Mouse (Mus musculus): ENCODE results near the gene Pola1. TPM values are rescaled to one million over a fixed set of nuclear protein-coding genes. Genes with fewer than 3 reads are reported as not detected.
A peak's percentile ranks its signal among the peaks of the same experiment; 100 is the strongest.

Pola1 gene
- polyA plus RNA-seq, 1 experiment from 2014 or later = 13.6 TPM

- Histone ChIP-seq H3K4me2 (ENCODE audit: low read depth, low read length) (no peak within 1 kb of the TSS), H3K9ac (ENCODE audit: low read depth, low read length) (no peak within 1 kb of the TSS), H3K27me3 (ENCODE audit: control insufficient read depth, insufficient read depth, low read depth, low read length) (peaks cover 94% of the 10 kb centered on the region), H3K36me3 (ENCODE audit: control insufficient read depth, insufficient read depth) (no peaks in the 10 kb centered on the region), H3K9me3 (replicated peaks; ENCODE audit: control insufficient read depth, low read length) (no peaks in the 10 kb centered on the region), H3K27ac (ENCODE audit: low read length) (no peak within 1 kb of the TSS), H3K4me1 (ENCODE audit: control insufficient read depth, low read depth, low read length) (no peaks in the 10 kb centered on the region), H3K4me3 (ENCODE audit: low read depth, low read length) (no peak within 1 kb of the TSS)
- WGBS (ENCODE audit: insufficient replicate concordance) = 17% methylated on average over 31 of the region's 31 CpGs
- ATAC-seq (ENCODE audit: low read depth) = peak; percentile 43; the same call in 1 of the 2 replicates
Measured at GRCm38 (mm10) chrX:93286291-93286893, 345.6 kb downstream of the Pola1 start, which contains the start of gene Arx. Arx (plus strand) TSS chrX:93286445.

GRCm38 (mm10) chrX:93285091-93285490, 346.9 kb downstream of the Pola1 start:
- WGBS (ENCODE audit: insufficient replicate concordance) = 17% methylated on average over 10 of the region's 10 CpGs
- no peak overlapping the region for H3K4me3 ChIP-seq (ENCODE audit: low read depth, low read length)
- H3K9me3 ChIP-seq (replicated peaks; ENCODE audit: control insufficient read depth, low read length) = no peaks in the 10 kb centered on the region
- no peaks in the 10 kb centered on the region for H3K4me1 ChIP-seq (ENCODE audit: control insufficient read depth, low read depth, low read length)
- ATAC-seq (ENCODE audit: low read depth) = no peak
- H3K4me2 ChIP-seq (ENCODE audit: low read depth, low read length) = no peak overlapping the region
- H3K27me3 ChIP-seq (ENCODE audit: control insufficient read depth, insufficient read depth, low read depth, low read length) = peaks cover 89% of the 10 kb centered on the region
- H3K36me3 ChIP-seq (ENCODE audit: control insufficient read depth, insufficient read depth) = no peaks in the 10 kb centered on the region
- no peak overlapping the region for H3K27ac ChIP-seq (ENCODE audit: low read length)
- H3K9ac ChIP-seq (ENCODE audit: low read depth, low read length) = no peak overlapping the region

- WGBS (ENCODE audit: insufficient replicate concordance) = 8% methylated on average over 5 of the region's 5 CpGs
- no peak for ATAC-seq (ENCODE audit: low read depth)
- Histone ChIP-seq H3K4me3 (ENCODE audit: low read depth, low read length) (no peak overlapping the region), H3K9me3 (replicated peaks; ENCODE audit: control insufficient read depth, low read length) (no peaks in the 10 kb centered on the region), H3K9ac (ENCODE audit: low read depth, low read length) (no peak overlapping the region), H3K27ac (ENCODE audit: low read length) (no peak overlapping the region), H3K27me3 (ENCODE audit: control insufficient read depth, insufficient read depth, low read depth, low read length) (peaks cover 65% of the 10 kb centered on the region), H3K36me3 (ENCODE audit: control insufficient read depth, insufficient read depth) (no peaks in the 10 kb centered on the region), H3K4me1 (ENCODE audit: control insufficient read depth, low read depth, low read length) (no peaks in the 10 kb centered on the region), H3K4me2 (ENCODE audit: low read depth, low read length) (no peak overlapping the region)
Measured at GRCm38 (mm10) chrX:93281756-93282155, 350.2 kb downstream of the Pola1 start.

- H3K9me3 ChIP-seq (replicated peaks; ENCODE audit: control insufficient read depth, low read length) = no peaks in the 10 kb centered on the region
- H3K36me3 ChIP-seq (ENCODE audit: control insufficient read depth, insufficient read depth) = no peaks in the 10 kb centered on the region
- H3K9ac ChIP-seq (ENCODE audit: low read depth, low read length) = no peak overlapping the region
- H3K4me3 ChIP-seq (ENCODE audit: low read depth, low read length) = no peak overlapping the region
- WGBS (ENCODE audit: insufficient replicate concordance) = 21% methylated on average over 23 of the region's 23 CpGs
- no peak overlapping the region for H3K4me2 ChIP-seq (ENCODE audit: low read depth, low read length)
- peaks cover 60% of the 10 kb centered on the region for H3K27me3 ChIP-seq (ENCODE audit: control insufficient read depth, insufficient read depth, low read depth, low read length)
- no peak for ATAC-seq (ENCODE audit: low read depth)
- H3K4me1 ChIP-seq (ENCODE audit: control insufficient read depth, low read depth, low read length) = no peaks in the 10 kb centered on the region
- no peak overlapping the region for H3K27ac ChIP-seq (ENCODE audit: low read length)
Measured at GRCm38 (mm10) chrX:93281028-93281723, 350.8 kb downstream of the Pola1 start.

- Histone ChIP-seq H3K4me2 (ENCODE audit: low read depth, low read length) (no peak overlapping the region), H3K9me3 (replicated peaks; ENCODE audit: control insufficient read depth, low read length) (no peaks in the 10 kb centered on the region)
Measured at GRCm38 (mm10) chrX:93279940-93280339, 352.0 kb downstream of the Pola1 start.

GRCm38 (mm10) chrX:93275689-93276088, 356.3 kb downstream of the Pola1 start:
- H3K4me3 ChIP-seq (ENCODE audit: low read depth, low read length) = no peak overlapping the region
- no peak overlapping the region for H3K27ac ChIP-seq (ENCODE audit: low read length)
- H3K36me3 ChIP-seq (ENCODE audit: control insufficient read depth, insufficient read depth) = no peaks in the 10 kb centered on the region
- H3K4me1 ChIP-seq (ENCODE audit: control insufficient read depth, low read depth, low read length) = no peaks in the 10 kb centered on the region
- ATAC-seq (ENCODE audit: low read depth) = no peak
- H3K4me2 ChIP-seq (ENCODE audit: low read depth, low read length) = no peak overlapping the region
- peaks cover 11% of the 10 kb centered on the region for H3K27me3 ChIP-seq (ENCODE audit: control insufficient read depth, insufficient read depth, low read depth, low read length)
- 36% methylated on average over 3 of the region's 3 CpGs for WGBS (ENCODE audit: insufficient replicate concordance)
- no peak overlapping the region for H3K9ac ChIP-seq (ENCODE audit: low read depth, low read length)
- H3K9me3 ChIP-seq (replicated peaks; ENCODE audit: control insufficient read depth, low read length) = no peaks in the 10 kb centered on the region

More at GRCm38 (mm10) chrX:93279940-93280339, 352.0 kb downstream of the Pola1 start:
- H3K36me3 ChIP-seq (ENCODE audit: control insufficient read depth, insufficient read depth) = no peaks in the 10 kb centered on the region
- no peak for ATAC-seq (ENCODE audit: low read depth)
- H3K4me1 ChIP-seq (ENCODE audit: control insufficient read depth, low read depth, low read length) = no peaks in the 10 kb centered on the region
- WGBS (ENCODE audit: insufficient replicate concordance) = 38% methylated on average over 7 of the region's 11 CpGs
- no peak overlapping the region for H3K27ac ChIP-seq (ENCODE audit: low read length)
- H3K4me3 ChIP-seq (ENCODE audit: low read depth, low read length) = no peak overlapping the region
- H3K9ac ChIP-seq (ENCODE audit: low read depth, low read length) = no peak overlapping the region
- peaks cover 47% of the 10 kb centered on the region for H3K27me3 ChIP-seq (ENCODE audit: control insufficient read depth, insufficient read depth, low read depth, low read length)

Other genes starting within 250 kb of the Pola1 start
- gene Pcyt1b, start 22.7 kb upstream of the Pola1 start, polyA plus RNA-seq (2015; fragmentation: Nextera tagmentation; extraction: Ambion mirVana) = 7.3 and 7.7 TPM in 2 replicates
- gene Pdk3, start 200.0 kb upstream of the Pola1 start, polyA plus RNA-seq (2015; fragmentation: Nextera tagmentation; extraction: Ambion mirVana) = 27.5 and 29.9 TPM in 2 replicates

Data from liver, embryonic 16.5 days (tissue).